Mouse (Mus musculus) midbrain, embryonic 16.5 days (tissue): Measurements from ENCODE around the gene Cep128. TPM values are rescaled to one million over a fixed set of nuclear protein-coding genes. Genes with fewer than 3 reads are reported as not detected.

Experiments used
- ATAC-seq: fragments of 200-750 bp; cut with Nextera tagmentation; 2 replicates; pipeline ENCODE4 v1.8.0; 2017; ENCODE audit warnings: moderate TSS enrichment
- H3K27ac ChIP-seq: fragments of 300-500 bp; sonication (generic); 2 replicates; pipeline ENCODE4 v1.5.1; 2014; ENCODE audit warnings: mild to moderate bottlenecking, low read length, mixed read lengths
- H3K27me3 ChIP-seq: fragments of 300-500 bp; sonication (generic); 2 replicates; pipeline ENCODE4 v1.6.1; 2014; ENCODE audit warnings: low read depth, low read length, mixed read lengths; ENCODE audit not compliant: control insufficient read depth, insufficient read depth
- H3K36me3 ChIP-seq: fragments of 300-500 bp; sonication (generic); 2 replicates; pipeline ENCODE4 v1.6.1; 2014; ENCODE audit warnings: mild to moderate bottlenecking, low read length, moderate library complexity, mixed read lengths; ENCODE audit not compliant: control insufficient read depth, insufficient read depth
- H3K4me1 ChIP-seq: fragments of 300-500 bp; sonication (generic); 2 replicates; pipeline ENCODE4 v1.6.1; 2014; ENCODE audit warnings: mild to moderate bottlenecking, low read length, mixed read lengths; ENCODE audit not compliant: control insufficient read depth, insufficient read depth
- H3K4me2 ChIP-seq: fragments of 300-500 bp; sonication (generic); 2 replicates; pipeline ENCODE4 v1.6.1; 2014; ENCODE audit warnings: mild to moderate bottlenecking, low read length, mixed read lengths
- H3K4me3 ChIP-seq: fragments of 300-500 bp; sonication (generic); 2 replicates; pipeline ENCODE4 v1.5.1; 2014; ENCODE audit warnings: low read depth, mild to moderate bottlenecking, low read length, moderate library complexity, mixed read lengths
- H3K9ac ChIP-seq: fragments of 300-500 bp; sonication (generic); 2 replicates; pipeline ENCODE4 v1.6.1; 2014; ENCODE audit warnings: low read depth, low read length, mixed read lengths
- H3K9me3 ChIP-seq: fragments of 300-500 bp; sonication (generic); replicated peaks from 2 replicates; pipeline ENCODE4 v1.6.1; 2014; ENCODE audit warnings: mild to moderate bottlenecking, low read length, mixed read lengths; ENCODE audit not compliant: control insufficient read depth, poor library complexity, severe bottlenecking
- WGBS: fragments of 180-500 bp; shearing (Covaris S2); extraction: QIAGEN DNeasy Blood & Tissue Kit; methylation state at CpG from one replicate; pipeline ENCODE4 v1.1.7; 2014; 5-methylcytosine and 5-hydroxymethylcytosine counted together
- polyA plus RNA-seq: library from polyadenylated mRNA; unstranded; fragments of >200 nt; fragmentation: Nextera tagmentation; extraction: Ambion mirVana; gene quantifications from 2 replicates; pipeline ENCODE4 v1.2.1, GENCODE M21; 2015

Gene Cep128
- polyA plus RNA-seq, 1 experiment from 2014 or later, result 3.6 TPM

DNA sequence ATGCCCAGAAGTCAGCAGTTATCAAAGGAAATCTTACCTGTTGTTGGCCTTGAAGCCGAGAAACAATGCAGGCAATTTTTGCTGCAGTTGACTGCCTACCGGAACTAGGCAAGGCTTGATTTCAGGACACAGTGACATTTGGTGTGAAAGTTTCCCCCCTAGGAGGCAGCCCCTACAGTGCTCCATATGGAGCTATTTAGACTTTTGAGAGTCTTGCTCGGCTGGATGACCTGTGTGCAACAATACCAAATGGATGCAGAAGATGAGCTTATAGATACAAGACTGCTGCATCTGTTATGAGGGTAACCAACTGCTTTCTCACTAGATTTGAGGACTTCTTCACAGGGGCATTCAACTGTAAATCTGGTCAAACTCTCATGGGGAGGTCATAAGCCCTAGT is 331.9 kb downstream of the Cep128 start:
- Histone ChIP-seq H3K27ac (no peak overlapping the region), H3K4me1 (no peaks in the 10 kb centered on the region), H3K36me3 (no peaks in the 10 kb centered on the region), H3K27me3 (no peaks in the 10 kb centered on the region), H3K9ac (no peak overlapping the region), H3K9me3 (no peaks in the 10 kb centered on the region), H3K4me2 (no peak overlapping the region), H3K4me3 (no peak overlapping the region)
- WGBS, result 87% methylated on average over 3 of the region's 3 CpGs
- no peak for ATAC-seq

DNA sequence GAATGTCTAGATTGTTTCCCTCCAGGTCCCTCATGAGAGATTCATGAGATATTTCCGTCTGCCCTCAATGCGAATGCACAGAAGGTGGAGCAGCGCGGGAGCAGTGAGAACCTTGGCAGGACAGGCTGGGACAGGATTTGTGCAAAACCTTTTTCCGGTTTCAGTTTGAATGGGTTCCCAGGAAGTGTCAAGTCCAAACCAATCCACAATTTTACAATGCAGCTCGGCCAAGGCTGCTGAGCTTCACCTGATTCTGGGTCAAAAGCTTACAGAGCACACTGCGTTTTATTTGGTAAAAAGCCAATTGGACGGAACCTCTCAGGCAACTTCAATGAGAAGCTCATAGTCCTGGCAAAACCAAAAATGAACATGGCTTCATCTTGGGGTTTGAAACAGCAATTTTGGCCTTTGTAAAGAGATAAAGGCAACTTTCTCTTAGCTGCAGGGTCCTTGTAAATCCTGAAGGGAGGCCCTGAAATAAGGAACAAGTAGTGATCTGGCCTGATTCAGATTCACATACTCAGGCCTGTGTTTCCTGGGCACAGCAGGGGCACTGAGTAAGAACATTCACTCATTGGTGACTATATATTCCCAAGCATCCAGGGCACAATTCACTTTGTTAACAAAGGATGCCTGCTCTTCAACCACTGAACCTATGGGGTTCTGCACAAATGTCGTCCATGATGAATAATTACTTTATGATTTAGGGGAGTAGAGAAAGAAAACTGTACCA is 333.4 kb downstream of the Cep128 start:
- Histone ChIP-seq H3K27me3 (no peaks in the 10 kb centered on the region), H3K4me3 (no peak overlapping the region), H3K36me3 (no peaks in the 10 kb centered on the region), H3K9me3 (0 out of 2 replicates have a peak, but pooled peaks cover 2% of the 10 kb centered on the region), H3K27ac (no peak overlapping the region), H3K4me2 (no peak overlapping the region), H3K9ac (no peak overlapping the region), H3K4me1 (no peaks in the 10 kb centered on the region)
- no peak for ATAC-seq
- 86% methylated on average over 9 of the region's 9 CpGs for WGBS

DNA sequence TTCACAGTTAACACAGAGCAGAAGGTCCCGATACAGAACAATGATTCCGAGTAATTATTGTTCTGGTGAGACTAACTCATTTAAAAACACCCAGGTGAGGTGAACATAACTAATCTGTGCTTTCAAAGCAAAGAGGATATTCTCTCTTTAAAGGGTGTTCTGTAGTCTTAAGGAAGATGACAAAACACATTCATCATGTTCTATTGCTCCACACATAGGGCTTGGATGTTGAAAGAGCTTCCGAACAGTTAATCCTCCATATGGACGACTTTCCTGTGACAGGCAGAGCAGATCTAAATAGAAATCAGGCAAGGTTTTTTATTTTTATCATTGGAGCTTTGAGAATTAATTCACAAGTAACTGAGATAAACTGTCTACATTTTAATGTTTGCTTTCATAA is 342.8 kb downstream of the Cep128 start:
- 0 out of 2 replicates have a peak, but pooled peaks cover 2% of the 10 kb centered on the region for H3K9me3 ChIP-seq
- no peaks in the 10 kb centered on the region for H3K27me3 ChIP-seq
- H3K36me3 ChIP-seq, result no peaks in the 10 kb centered on the region
- H3K27ac ChIP-seq, result no peak overlapping the region
- no peak for ATAC-seq
- H3K4me2 ChIP-seq, result no peak overlapping the region
- no peaks in the 10 kb centered on the region for H3K4me1 ChIP-seq
- H3K9ac ChIP-seq, result no peak overlapping the region
- no peak overlapping the region for H3K4me3 ChIP-seq
- 79% methylated on average over 4 of the region's 4 CpGs for WGBS

DNA sequence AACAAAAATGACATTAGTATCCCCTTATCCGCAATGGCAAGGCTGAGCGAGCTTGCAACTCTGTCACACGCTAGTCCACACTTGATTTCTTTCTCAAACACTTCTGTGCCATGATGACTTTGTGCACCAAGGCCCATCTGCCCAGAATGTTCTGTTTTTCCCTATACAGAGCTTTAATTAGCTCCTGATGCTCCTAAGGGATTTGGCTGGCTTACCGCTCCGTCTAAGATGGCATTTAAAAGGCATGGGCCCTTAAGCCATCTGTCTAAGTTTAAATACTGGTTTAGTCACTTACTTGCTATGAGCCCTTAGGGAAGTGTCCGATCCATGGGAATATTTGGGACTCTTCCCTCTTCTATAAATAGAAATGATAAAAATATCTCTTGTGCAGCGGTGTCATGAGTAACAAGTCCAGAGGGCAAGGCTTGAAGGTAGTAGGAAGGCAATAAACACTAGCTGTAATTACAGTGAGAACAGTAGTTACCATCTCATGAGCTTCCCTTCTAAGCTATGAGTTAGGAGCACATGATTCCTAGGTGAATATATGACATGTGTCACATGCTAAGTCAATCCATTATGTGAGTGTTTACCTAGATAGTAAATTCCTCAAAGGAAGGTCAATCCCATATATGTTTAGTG is 343.8 kb downstream of the Cep128 start:
- no peak overlapping the region for H3K9ac ChIP-seq
- WGBS, result 63% methylated on average over 7 of the region's 7 CpGs
- no peak for ATAC-seq
- no peaks in the 10 kb centered on the region for H3K36me3 ChIP-seq
- no peak overlapping the region for H3K4me2 ChIP-seq
- no peaks in the 10 kb centered on the region for H3K27me3 ChIP-seq
- H3K27ac ChIP-seq, result no peak overlapping the region
- H3K4me3 ChIP-seq, result no peak overlapping the region
- H3K4me1 ChIP-seq, result no peaks in the 10 kb centered on the region
- H3K9me3 ChIP-seq, result no peaks in the 10 kb centered on the region

DNA sequence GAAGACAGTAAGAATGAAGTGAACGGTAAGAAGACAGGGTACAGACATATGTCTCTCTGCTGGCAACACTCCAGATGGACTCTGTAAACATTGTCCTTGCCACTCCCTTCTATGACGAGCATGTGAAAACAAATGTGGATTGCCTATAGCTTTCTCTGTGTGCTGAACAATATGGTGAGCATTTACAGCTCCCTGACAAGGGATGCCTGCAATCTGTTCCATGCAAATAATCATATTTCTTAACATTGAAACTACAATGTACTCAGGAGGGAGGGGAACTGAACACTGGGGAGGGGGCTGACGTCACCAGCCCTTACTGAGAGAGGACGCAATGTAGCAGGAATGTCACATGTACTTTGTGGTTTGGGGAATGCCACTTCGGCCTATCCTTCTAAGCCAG is 355.1 kb downstream of the Cep128 start:
- Histone ChIP-seq H3K9me3 (no peaks in the 10 kb centered on the region), H3K27me3 (no peaks in the 10 kb centered on the region), H3K9ac (no peak overlapping the region), H3K4me3 (no peak overlapping the region), H3K36me3 (no peaks in the 10 kb centered on the region), H3K4me1 (no peaks in the 10 kb centered on the region), H3K4me2 (no peak overlapping the region), H3K27ac (no peak overlapping the region)
- WGBS, result 76% methylated on average over 5 of the region's 5 CpGs
- ATAC-seq, result no peak

DNA sequence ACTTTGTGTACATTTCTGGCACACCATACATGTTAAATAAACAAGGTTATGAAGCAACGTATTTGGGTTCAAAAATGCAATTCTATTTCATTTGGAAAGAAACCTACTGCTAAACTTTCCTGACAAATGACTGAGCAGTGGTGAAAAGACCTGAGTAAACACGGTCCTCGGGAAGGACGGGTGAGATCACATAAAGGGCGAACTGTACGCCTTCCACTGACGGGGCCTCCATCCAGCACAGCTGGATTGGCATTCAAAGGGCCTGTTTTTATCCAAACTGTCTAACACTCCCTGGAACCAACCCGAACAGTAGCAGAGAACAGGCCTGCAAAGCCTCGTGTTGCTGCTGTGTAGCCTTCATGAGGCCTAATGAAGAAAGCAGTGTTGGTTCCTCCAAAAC is 356.5 kb downstream of the Cep128 start:
- no peaks in the 10 kb centered on the region for H3K36me3 ChIP-seq
- no peak overlapping the region for H3K27ac ChIP-seq
- H3K9me3 ChIP-seq, result no peaks in the 10 kb centered on the region
- H3K4me2 ChIP-seq, result no peak overlapping the region
- no peak for ATAC-seq
- H3K27me3 ChIP-seq, result no peaks in the 10 kb centered on the region
- H3K4me3 ChIP-seq, result no peak overlapping the region
- 86% methylated on average over 9 of the region's 9 CpGs for WGBS
- H3K9ac ChIP-seq, result no peak overlapping the region
- H3K4me1 ChIP-seq, result no peaks in the 10 kb centered on the region

DNA sequence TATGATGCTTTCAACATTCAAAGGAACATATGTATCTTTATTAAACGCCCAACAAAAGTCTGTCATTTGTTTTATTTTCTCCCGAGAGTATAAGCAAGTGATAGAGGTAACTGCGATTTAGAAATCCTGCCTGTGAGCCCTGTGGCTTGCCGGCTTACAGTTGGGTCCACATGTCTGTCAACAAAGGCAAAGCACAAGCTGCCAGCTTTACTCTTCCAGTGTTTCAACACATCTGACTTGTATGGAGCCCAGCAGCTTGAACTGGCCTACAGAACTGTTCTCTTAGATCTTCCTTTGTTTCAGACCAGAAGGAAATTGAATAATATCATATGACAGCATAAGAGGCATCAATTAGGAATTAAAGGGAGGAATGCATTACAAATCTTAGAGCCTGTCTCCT is 357.1 kb downstream of the Cep128 start:
- no peak overlapping the region for H3K27ac ChIP-seq
- no peak overlapping the region for H3K4me3 ChIP-seq
- H3K36me3 ChIP-seq, result no peaks in the 10 kb centered on the region
- no peak overlapping the region for H3K4me2 ChIP-seq
- ATAC-seq, result no peak
- no peaks in the 10 kb centered on the region for H3K4me1 ChIP-seq
- H3K9me3 ChIP-seq, result no peaks in the 10 kb centered on the region
- no peaks in the 10 kb centered on the region for H3K27me3 ChIP-seq
- H3K9ac ChIP-seq, result no peak overlapping the region
- 87% methylated on average over 4 of the region's 4 CpGs for WGBS

DNA sequence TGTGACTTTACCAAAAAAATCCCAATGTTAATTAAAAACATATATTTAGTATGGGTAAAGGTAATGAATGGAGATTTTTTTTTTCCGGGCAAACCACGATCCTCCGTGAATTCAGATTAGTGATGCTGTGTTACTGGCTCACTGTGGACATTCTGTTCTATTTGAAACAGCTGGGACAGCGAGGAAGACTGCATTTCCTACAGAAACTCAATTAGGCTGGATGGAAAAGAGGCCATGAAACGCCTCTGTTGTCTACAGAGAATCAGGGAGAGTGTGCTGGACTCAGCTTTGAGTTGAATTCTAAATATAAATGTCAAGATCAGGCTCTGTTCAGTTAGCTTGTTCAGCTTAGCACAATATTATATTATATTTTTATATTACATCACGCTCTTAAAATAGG is 369.1 kb downstream of the Cep128 start:
- Histone ChIP-seq H3K36me3 (no peaks in the 10 kb centered on the region), H3K27me3 (no peaks in the 10 kb centered on the region), H3K4me1 (no peaks in the 10 kb centered on the region), H3K4me2 (no peak overlapping the region), H3K9ac (no peak overlapping the region), H3K4me3 (no peak overlapping the region), H3K9me3 (no peaks in the 10 kb centered on the region), H3K27ac (no peak overlapping the region)
- no peak for ATAC-seq
- 51% methylated on average over 6 of the region's 6 CpGs for WGBS

DNA sequence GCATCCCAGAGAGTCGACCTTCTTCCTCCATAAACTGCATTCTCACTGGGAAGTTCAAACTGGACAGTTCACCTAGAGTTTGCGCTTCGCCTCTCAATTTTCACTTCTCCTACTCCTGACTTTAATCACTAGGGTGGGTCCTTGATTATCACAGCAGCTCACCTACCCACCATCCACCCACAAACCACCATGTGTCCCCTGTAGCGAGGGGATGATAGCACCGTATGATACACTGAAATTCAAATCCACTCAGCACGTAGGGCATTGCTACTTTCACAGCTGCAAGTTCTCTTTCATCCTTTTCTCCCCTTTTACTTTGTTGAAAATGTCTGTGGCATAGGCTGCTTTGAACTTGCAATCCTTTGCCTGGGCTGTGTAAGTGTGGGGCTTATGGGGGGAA is 371.2 kb downstream of the Cep128 start:
- Histone ChIP-seq H3K4me2 (no peak overlapping the region), H3K9ac (no peak overlapping the region), H3K27ac (no peak overlapping the region), H3K27me3 (no peaks in the 10 kb centered on the region), H3K4me3 (no peak overlapping the region), H3K4me1 (no peaks in the 10 kb centered on the region), H3K9me3 (no peaks in the 10 kb centered on the region), H3K36me3 (no peaks in the 10 kb centered on the region)
- no peak for ATAC-seq
- WGBS, result 79% methylated on average over 6 of the region's 6 CpGs
